Mouse (Mus musculus) WW6 (cell line): ENCODE measurements around the gene Gzma.

Experiments
- DNase-seq: peaks from one replicate; pipeline ENCODE4 v3.0.0-alpha.2; 2013; ENCODE audit warnings: low read depth, low spot score

Gzma gene

GRCm38 (mm10) chr13:113100879-113101278 lies at the start of gene Gzma:
TSS of gene Gzma (minus strand) at chr13:113100981.
- no peak for DNase-seq

- no peak for DNase-seq
Measured at GRCm38 (mm10) chr13:113139597-113139996, 38.8 kb upstream of the Gzma start.

- no peak for DNase-seq
Measured at GRCm38 (mm10) chr13:113129974-113130373, 29.2 kb upstream of the Gzma start.

- no peak for DNase-seq
Measured at GRCm38 (mm10) chr13:113121326-113121725, 20.5 kb upstream of the Gzma start.

- DNase-seq: no peak
Measured at GRCm38 (mm10) chr13:113120324-113121237, 19.8 kb upstream of the Gzma start.

- no peak for DNase-seq
Measured at GRCm38 (mm10) chr13:113118977-113119376, 18.2 kb upstream of the Gzma start.

- DNase-seq: no peak
Measured at GRCm38 (mm10) chr13:113104759-113105158, 4.0 kb upstream of the Gzma start.

- DNase-seq: no peak
Measured at GRCm38 (mm10) chr13:113101804-113102203, 1.0 kb upstream of the Gzma start.

GRCm38 (mm10) chr13:113098406-113098805 lies 2.4 kb downstream of the Gzma start:
- DNase-seq: no peak

GRCm38 (mm10) chr13:113097011-113097410 lies 3.8 kb downstream of the Gzma start:
- DNase-seq: no peak

GRCm38 (mm10) chr13:113094618-113095017 lies 6.2 kb downstream of the Gzma start:
- no peak for DNase-seq

GRCm38 (mm10) chr13:113090489-113090888 lies 10.3 kb downstream of the Gzma start:
- DNase-seq: no peak

- no peak for DNase-seq
Measured at GRCm38 (mm10) chr13:113087226-113088017, 13.4 kb downstream of the Gzma start.

- DNase-seq: no peak
Measured at GRCm38 (mm10) chr13:113084732-113085131, 16.0 kb downstream of the Gzma start.

- DNase-seq: no peak
Measured at GRCm38 (mm10) chr13:113082101-113082500, 18.7 kb downstream of the Gzma start.

GRCm38 (mm10) chr13:113079021-113079420 lies 21.8 kb downstream of the Gzma start:
- DNase-seq: no peak

GRCm38 (mm10) chr13:113064542-113064941 lies 36.2 kb downstream of the Gzma start:
- no peak for DNase-seq

- no peak for DNase-seq
Measured at GRCm38 (mm10) chr13:113061746-113062145, 39.0 kb downstream of the Gzma start.

- no peak for DNase-seq
Measured at GRCm38 (mm10) chr13:113055826-113056225, 45.0 kb downstream of the Gzma start.

GRCm38 (mm10) chr13:113054230-113054629 lies 46.6 kb downstream of the Gzma start:
- no peak for DNase-seq

GRCm38 (mm10) chr13:113047647-113048046 lies 53.1 kb downstream of the Gzma start:
- no peak for DNase-seq

GRCm38 (mm10) chr13:113047018-113047417 lies 53.8 kb downstream of the Gzma start:
- DNase-seq: no peak
